Mouse (Mus musculus): ENCODE results near the gene Olfr30.

DNA sequence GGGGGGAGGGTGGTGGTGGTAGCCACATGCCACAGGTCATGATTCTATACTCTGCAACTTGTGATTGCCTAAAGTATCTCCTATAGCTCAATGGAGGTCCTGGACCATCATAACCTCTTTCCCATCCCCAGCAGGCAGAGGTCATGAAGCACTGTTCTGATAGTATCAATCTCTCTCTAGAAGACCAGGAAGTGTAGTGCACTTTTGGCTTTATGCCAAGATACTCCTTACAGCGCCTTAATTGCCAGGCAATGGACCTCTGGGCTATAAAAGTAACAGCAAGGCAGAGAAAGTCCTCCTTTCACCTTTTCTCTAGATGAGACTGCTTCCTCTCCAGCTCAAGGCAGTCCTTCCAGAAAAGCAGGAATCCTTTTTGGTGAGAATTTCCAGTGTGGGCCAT, 41.3 kb downstream of the Olfr30 start, which contains the start of gene 1810065E05Rik:
- TF ChIP-seq CTCF (IDR thresholded peaks at IDR 0.05; ENCODE audit: extremely low read depth, insufficient read depth, insufficient read length, insufficient replicate concordance): no peak
- TF ChIP-seq POLR2A (IDR thresholded peaks at IDR 0.05; ENCODE audit: low read depth, low read length): no peak

Data from spleen, adult 2 months (tissue).